Mouse (Mus musculus): ENCODE results near the gene Mnat1. TPM values are rescaled to one million over a fixed set of nuclear protein-coding genes. Genes with fewer than 3 reads are reported as not detected.

Mnat1 gene
- polyA plus RNA-seq (2015; fragmentation: Nextera tagmentation; extraction: Ambion mirVana), result 18.0 and 18.2 TPM in 2 replicates

DNA sequence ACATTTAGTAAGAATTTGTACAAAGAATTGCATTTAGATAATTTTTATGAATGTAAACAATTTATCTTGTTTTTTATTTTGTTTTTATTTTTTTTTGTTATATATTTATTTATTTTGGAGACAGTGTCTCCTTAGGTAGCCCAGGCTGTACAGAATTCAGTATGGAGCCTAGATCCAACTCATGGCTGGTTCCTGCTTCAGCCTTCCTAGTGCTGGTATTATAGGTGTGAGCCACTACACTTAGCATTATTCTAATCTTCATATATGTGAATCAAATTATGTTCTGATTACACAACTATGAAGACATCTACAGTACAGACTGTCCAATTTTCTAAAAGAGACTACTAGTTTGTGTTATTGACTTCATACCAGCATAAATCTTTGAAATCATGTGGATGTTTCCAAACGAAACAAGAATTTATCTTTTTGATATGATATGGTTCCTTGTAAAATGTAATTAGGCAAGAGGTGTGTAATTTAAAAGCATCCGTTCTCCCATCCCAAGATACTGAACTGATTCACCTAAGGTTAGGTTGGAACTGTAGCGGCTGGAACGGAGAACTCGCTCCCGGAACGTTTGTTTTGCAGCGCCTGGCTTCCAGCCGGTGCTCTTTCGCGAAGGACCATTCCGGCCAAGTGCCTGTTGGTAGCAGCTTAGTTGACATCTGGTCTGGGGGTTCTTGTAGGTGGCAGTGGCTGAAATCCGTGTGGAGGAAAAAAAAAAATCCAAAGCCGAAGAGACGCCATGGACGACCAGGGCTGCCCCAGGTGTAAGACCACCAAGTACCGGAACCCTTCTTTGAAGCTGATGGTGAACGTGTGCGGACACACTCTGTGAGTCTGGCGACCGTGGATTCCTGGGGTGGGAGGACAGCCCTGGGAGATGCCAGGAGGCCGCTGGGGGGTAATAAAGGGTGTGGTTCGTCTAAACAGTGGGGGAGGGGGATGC lies at the start of gene Mnat1:
Gene Mnat1 (plus strand): TSS at position 625 of the 949 bp plus-strand sequence.

DNA sequence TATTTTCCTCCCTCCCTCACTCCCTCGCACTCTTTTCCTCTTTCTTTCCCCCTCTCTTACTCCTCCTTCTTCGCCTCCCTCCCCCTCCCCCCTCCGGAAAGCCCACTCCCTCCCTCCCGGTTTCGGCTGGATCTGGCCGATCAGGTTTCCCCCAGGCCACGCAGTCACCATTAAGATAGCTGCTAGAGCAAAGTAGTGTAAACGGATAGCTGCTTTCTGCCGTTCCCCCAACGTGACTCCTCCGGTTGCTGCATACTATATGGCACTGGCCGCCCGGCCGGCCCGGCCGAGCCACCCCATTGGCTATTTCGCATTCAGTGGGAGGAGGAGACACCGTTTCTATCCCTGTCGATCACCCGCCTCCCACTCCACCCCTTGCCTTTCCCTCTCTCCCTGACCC lies 10.3 kb upstream of the Mnat1 start, which contains the start of gene Six4:
Gene Six4 (minus strand): TSS at position 261 of the 400 bp plus-strand sequence.

GRCm38 (mm10) chr12:73286287-73287092 lies 163.0 kb downstream of the Mnat1 start, which contains the start of the genes Trmt5 and Slc38a6:
Trmt5 (minus strand) TSS chr12:73286710.
Slc38a6 (plus strand) TSS chr12:73286779.

Other genes with a start within 250 kb of the Mnat1 start
- gene Six6, start 183.8 kb upstream of the Mnat1 start, polyA plus RNA-seq (2015; fragmentation: Nextera tagmentation; extraction: Ambion mirVana), result not detected in 2 replicates
- gene 4930447C04Rik, start 182.9 kb upstream of the Mnat1 start, polyA plus RNA-seq (2015; fragmentation: Nextera tagmentation; extraction: Ambion mirVana), result 7.3 and 10.4 TPM in 2 replicates
- gene Six1, start 69.8 kb upstream of the Mnat1 start, polyA plus RNA-seq (2015; fragmentation: Nextera tagmentation; extraction: Ambion mirVana), result 0.65 and 2.1 TPM in 2 replicates
- 0.21 and 0.24 TPM in 2 replicates for gene Six4, start 10.3 kb upstream of the Mnat1 start, polyA plus RNA-seq (2015; fragmentation: Nextera tagmentation; extraction: Ambion mirVana)
- 12.4 and 12.7 TPM in 2 replicates for gene Trmt5, start 163.0 kb downstream of the Mnat1 start, polyA plus RNA-seq (2015; fragmentation: Nextera tagmentation; extraction: Ambion mirVana)
- gene Slc38a6, start 163.1 kb downstream of the Mnat1 start, polyA plus RNA-seq (2015; fragmentation: Nextera tagmentation; extraction: Ambion mirVana), result 7.0 and 9.0 TPM in 2 replicates

Measured in neural tube, postnatal 0 days (tissue).